Mouse (Mus musculus): ENCODE data around the gene Vmn1r42.

- TF ChIP-seq CTCF (IDR thresholded peaks at IDR 0.05; ENCODE audit: insufficient read depth, low read depth, low read length) (no peak), POLR2A (IDR thresholded peaks at IDR 0.05; ENCODE audit: insufficient read depth, low read depth, low read length) (no peak)
These were observed 7.6 kb upstream of the Vmn1r42 start for GRCm38 (mm10) chr6:89883812-89884211.

Measured in olfactory bulb, adult 2 months (tissue).